Mouse (Mus musculus) neural tube, embryonic 15.5 days (tissue): ENCODE results near the gene Tgoln1. TPM values are rescaled to one million over a fixed set of nuclear protein-coding genes. Genes with fewer than 3 reads are reported as not detected.

Source experiments
- ATAC-seq: fragments of 200-750 bp; cut with Nextera tagmentation; 2 replicates; pipeline ENCODE4 v1.8.0; 2017; ENCODE audit warnings: mild to moderate bottlenecking, moderate TSS enrichment, moderate library complexity; ENCODE audit not compliant: low FRiP score
- H3K27ac ChIP-seq: fragments of 300-500 bp; sonication (generic); replicated peaks from 2 replicates; pipeline ENCODE4 v1.5.1; 2015; ENCODE audit warnings: mild to moderate bottlenecking, inconsistent platforms
- H3K27me3 ChIP-seq: fragments of 300-500 bp; sonication (generic); replicated peaks from 2 replicates; pipeline ENCODE4 v1.6.1; 2015; ENCODE audit warnings: inconsistent platforms
- H3K36me3 ChIP-seq: fragments of 300-500 bp; sonication (generic); 2 replicates; pipeline ENCODE4 v1.6.1; 2015; ENCODE audit warnings: inconsistent platforms
- H3K4me1 ChIP-seq: fragments of 300-500 bp; sonication (generic); 2 replicates; pipeline ENCODE4 v1.6.1; 2015; ENCODE audit warnings: inconsistent platforms
- H3K4me2 ChIP-seq: fragments of 300-500 bp; sonication (generic); 2 replicates; pipeline ENCODE4 v1.6.1; 2015; ENCODE audit warnings: inconsistent platforms, mild to moderate bottlenecking, moderate library complexity
- H3K4me3 ChIP-seq: fragments of 300-500 bp; sonication (generic); replicated peaks from 2 replicates; pipeline ENCODE4 v1.5.1; 2015; ENCODE audit warnings: mild to moderate bottlenecking, inconsistent platforms
- H3K9ac ChIP-seq: fragments of 300-500 bp; sonication (generic); replicated peaks from 2 replicates; pipeline ENCODE4 v1.6.1; 2015; ENCODE audit warnings: mild to moderate bottlenecking, inconsistent platforms
- H3K9me3 ChIP-seq: fragments of 300-500 bp; sonication (generic); replicated peaks from 2 replicates; pipeline ENCODE4 v1.6.1; 2016; ENCODE audit warnings: inconsistent platforms
- WGBS: fragments of 180-500 bp; shearing (Covaris S2); methylation state at CpG from one replicate; pipeline ENCODE4 v1.1.7; 2015; ENCODE audit warnings: mixed read lengths; 5-methylcytosine and 5-hydroxymethylcytosine counted together
- polyA plus RNA-seq: library from polyadenylated mRNA; unstranded; fragments of >200 nt; fragmentation: Nextera tagmentation; extraction: Ambion mirVana; gene quantifications from 2 replicates; pipeline ENCODE4 v1.2.1, GENCODE M21; 2015

The Tgoln1 gene
- polyA plus RNA-seq, 1 experiment from 2014 or later: 36.3 TPM

DNA sequence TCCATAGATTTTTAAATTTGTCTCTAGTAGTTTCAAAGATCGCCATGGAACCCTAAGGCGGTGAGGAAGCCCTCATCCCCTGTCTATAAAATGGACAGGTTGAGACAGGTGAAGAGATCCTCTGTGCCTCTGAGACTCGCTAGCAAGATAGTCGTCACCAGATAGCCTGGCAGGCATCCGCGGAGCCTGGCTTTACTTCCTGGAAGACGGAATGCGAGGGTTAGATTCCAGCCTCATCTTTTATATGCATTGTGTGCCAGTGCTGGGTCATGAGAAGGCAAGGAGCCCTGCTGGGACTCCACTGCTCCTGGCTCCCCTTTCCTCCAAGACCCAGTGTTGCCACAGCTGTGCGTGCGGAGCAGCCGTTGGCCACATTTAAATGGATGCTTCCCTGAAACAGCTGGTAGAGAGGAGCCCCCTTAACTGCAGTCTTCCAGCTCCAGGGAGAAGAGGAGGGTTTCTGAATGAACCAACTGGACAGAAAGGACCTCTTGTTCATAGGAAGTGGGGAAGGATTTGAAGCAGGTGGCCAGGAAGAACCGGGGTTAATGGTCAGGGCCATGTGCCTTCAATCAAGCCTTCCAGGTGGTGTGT is 31.3 kb upstream of the Tgoln1 start:
- H3K27me3 ChIP-seq: no peaks in the 10 kb centered on the region
- H3K9me3 ChIP-seq: no peaks in the 10 kb centered on the region
- H3K9ac ChIP-seq: no peak overlapping the region
- no peak overlapping the region for H3K4me3 ChIP-seq
- H3K4me1 ChIP-seq: peaks cover 13% of the 10 kb centered on the region; the same call in 1 of the 2 replicates
- no peaks in the 10 kb centered on the region for H3K36me3 ChIP-seq
- 62% methylated on average over 12 of the region's 12 CpGs for WGBS
- H3K27ac ChIP-seq: no peak overlapping the region
- no peak for ATAC-seq
- H3K4me2 ChIP-seq: no peak overlapping the region

DNA sequence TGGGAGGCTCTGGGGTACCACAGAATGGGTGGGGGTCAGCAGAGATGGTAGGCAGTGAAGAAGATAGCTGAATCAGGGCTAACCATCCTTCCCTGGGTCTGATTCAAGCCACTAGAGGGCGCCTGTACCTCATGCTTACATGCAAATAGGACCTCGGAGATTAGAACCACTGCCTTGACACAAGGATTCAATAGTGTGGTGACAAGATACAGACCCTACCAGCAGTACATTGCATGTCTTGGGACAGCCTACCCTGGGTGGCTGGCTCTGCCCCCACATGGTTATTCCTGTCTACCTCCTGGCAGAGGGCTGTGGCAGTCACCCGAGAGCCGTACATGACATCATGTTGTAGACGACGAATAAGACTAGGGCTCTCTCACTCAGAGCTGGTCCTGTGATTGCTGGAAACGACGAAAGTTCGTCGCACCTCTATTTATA is 30.6 kb upstream of the Tgoln1 start:
- Histone ChIP-seq H3K4me2 (no peak overlapping the region), H3K4me1 (peaks cover 13% of the 10 kb centered on the region; the same call in 1 of the 2 replicates), H3K9ac (no peak overlapping the region), H3K27ac (no peak overlapping the region), H3K9me3 (no peaks in the 10 kb centered on the region), H3K4me3 (no peak overlapping the region), H3K36me3 (no peaks in the 10 kb centered on the region), H3K27me3 (no peaks in the 10 kb centered on the region)
- ATAC-seq: peak; percentile 74
- WGBS: 59% methylated on average over 10 of the region's 10 CpGs

DNA sequence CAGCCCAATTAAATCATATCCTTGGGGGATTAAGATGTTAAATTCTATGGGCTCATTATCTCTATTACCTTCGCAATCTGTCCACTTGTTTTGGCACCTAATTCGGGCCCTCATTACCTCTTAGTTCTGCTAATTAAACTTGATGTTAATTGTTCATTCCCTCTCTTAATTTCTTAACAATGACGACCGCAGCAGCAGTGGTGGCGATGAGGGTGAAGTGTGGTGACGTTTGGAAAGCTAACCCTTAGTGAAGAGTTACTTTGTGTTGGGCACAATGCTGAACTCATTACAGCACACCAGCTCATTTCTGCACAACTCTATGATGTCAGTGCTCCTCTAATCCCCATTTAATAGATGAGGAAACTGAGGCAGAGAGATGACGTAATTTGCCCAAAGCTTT is 28.6 kb upstream of the Tgoln1 start:
- Histone ChIP-seq H3K36me3 (no peaks in the 10 kb centered on the region), H3K4me3 (no peak overlapping the region), H3K4me2 (no peak overlapping the region), H3K27ac (no peak overlapping the region), H3K9me3 (no peaks in the 10 kb centered on the region), H3K4me1 (peaks cover 8% of the 10 kb centered on the region; the same call in 1 of the 2 replicates), H3K9ac (no peak overlapping the region), H3K27me3 (no peaks in the 10 kb centered on the region)
- 0 out of 2 replicates have a peak, but pooled peaks have one; percentile 22 for ATAC-seq
- 59% methylated on average over 7 of the region's 7 CpGs for WGBS

DNA sequence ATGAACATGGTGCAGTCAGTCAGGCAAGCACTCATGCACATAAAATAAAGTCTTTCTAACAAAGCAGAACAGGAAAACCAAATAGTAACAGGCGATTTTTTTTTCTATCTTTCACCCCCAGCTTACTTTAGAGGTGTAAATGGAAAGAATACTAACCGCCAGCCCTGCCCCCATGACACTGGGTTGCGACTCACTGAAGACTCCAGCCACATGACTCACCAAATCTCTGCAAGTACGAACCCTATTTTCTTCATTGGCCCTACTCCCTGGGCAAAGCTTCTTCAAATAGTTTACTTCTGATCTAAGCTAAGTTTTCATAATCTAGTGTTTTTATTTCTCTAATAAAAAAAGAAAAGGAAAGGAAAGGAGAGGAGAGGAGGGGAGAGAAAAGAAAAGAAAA is 27.8 kb upstream of the Tgoln1 start:
- Histone ChIP-seq H3K9ac (no peak overlapping the region), H3K9me3 (no peaks in the 10 kb centered on the region), H3K4me3 (no peak overlapping the region), H3K27ac (no peak overlapping the region), H3K4me1 (peaks cover 6% of the 10 kb centered on the region; the same call in 1 of the 2 replicates), H3K4me2 (no peak overlapping the region), H3K36me3 (no peaks in the 10 kb centered on the region), H3K27me3 (no peaks in the 10 kb centered on the region)
- 84% methylated on average over 4 of the region's 4 CpGs for WGBS
- no peak for ATAC-seq

DNA sequence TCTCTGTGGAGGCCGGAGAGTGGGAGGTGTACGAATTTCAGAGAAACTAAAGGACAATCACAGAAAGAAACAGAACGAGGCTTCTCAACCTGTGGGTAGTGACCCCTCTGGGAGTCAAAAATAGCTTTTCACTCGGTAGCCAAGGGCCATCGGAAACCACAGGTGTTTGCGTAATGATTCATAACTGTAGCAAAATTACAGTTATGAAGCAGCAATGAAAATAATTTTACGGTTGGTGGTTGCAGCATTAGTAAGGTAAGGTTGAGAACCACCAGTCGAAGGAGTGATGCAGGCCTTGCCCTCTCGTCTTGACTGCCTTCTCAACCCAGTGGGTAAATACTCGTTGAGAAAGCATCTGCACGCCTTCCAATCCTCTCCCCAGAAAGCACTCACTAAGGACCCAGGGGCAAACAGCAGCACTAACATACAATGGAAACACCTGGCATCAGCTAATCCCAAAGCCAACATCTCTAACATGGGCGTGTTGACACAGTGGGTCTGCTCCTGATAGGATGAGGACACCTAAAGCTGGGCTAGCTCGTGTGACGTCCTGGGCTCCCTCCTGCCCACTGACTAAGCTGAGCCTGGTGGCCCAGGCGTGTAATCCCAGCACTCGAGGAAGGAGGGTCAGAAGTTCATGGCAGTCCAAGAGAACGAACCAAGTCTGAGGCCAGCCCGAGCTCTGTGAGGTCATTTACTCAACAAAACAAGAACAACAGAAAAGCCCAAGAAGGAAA is 24.6 kb upstream of the Tgoln1 start:
- Histone ChIP-seq H3K36me3 (no peaks in the 10 kb centered on the region), H3K4me2 (no peak overlapping the region), H3K4me3 (no peak overlapping the region), H3K4me1 (no peaks in the 10 kb centered on the region), H3K9me3 (no peaks in the 10 kb centered on the region), H3K9ac (no peak overlapping the region), H3K27ac (no peak overlapping the region), H3K27me3 (no peaks in the 10 kb centered on the region)
- 81% methylated on average over 18 of the region's 18 CpGs for WGBS
- ATAC-seq: no peak

DNA sequence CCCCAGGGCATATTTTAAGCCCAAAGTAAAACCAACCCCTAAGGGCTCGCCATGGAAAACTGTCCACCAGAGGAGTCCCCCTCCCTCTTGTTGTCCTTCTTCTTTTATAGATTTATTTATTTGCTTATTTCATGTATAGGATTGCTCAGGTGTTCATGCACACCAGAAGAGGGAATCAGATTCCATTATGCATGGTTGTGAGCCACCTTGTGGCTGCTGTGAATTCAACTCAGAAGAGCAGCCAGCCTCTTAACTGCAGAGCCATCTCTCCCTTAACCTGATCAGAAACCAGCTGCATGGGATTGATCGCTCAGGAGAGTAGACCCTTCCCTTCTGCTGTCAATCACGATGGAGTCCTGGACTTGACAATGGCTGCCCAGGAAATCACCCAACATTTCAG is 20.1 kb upstream of the Tgoln1 start:
- Histone ChIP-seq H3K4me1 (no peaks in the 10 kb centered on the region), H3K9me3 (no peaks in the 10 kb centered on the region), H3K4me2 (no peak overlapping the region), H3K36me3 (no peaks in the 10 kb centered on the region), H3K9ac (no peak overlapping the region), H3K27ac (no peak overlapping the region), H3K4me3 (no peak overlapping the region), H3K27me3 (no peaks in the 10 kb centered on the region)
- 84% methylated on average over 3 of the region's 3 CpGs for WGBS
- ATAC-seq: no peak

DNA sequence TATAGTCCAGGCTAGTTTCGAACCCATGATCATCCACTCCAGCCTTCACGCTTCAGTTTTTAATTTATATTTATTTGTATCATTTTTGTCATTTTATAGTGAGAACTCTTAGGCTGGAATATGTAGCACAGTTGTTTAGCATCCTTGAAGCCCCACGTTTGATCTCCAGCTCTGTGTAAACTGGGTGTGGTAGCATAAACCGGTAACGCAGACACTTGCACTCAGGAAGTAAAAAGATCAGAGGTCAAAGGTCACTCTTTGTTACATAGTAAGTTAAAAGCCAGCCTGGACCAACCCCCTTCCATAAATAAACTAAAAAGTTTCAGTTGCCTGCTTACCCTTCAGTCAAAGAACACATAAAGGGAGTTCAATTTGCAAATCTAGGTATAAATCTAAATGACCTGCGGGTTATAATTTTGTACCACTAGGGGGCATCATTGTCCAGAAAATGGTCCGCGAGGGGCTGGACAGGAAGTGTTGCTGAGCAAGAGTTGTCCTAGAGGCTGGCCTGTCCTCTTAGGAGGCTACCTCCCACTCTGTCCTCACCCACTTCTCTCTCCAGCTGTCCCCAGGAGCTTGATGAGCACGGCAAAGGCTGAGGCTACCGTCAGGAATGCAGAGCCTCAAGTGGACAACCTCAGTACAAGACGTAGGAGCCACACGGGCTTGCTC is 19.1 kb upstream of the Tgoln1 start:
- 46% methylated on average over 12 of the region's 12 CpGs for WGBS
- peak; percentile 70 for ATAC-seq

DNA sequence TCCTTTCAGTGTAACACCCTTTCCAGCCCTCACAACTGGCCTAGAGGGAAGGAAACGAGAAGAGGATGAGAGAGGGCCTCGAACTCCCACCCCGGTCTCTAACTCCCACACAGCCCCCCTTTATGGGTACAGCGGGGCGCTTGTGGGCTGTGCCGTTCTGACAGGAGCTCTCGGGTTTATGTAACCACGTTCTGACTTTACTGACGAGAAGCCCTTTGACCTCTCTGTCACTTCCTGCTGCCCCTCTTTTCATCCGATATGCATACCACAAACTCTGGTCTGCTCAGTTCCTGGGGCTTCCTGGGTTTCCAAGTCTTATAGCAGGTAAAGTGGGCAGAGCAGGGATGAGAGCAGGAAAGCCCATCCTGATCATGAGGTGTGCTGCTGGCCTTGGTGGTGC is 17.5 kb upstream of the Tgoln1 start:
- H3K36me3 ChIP-seq: no peaks in the 10 kb centered on the region
- H3K4me2 ChIP-seq: no peak overlapping the region
- H3K27ac ChIP-seq: no peak overlapping the region
- H3K4me3 ChIP-seq: no peak overlapping the region
- no peak for ATAC-seq
- 79% methylated on average over 10 of the region's 10 CpGs for WGBS
- no peak overlapping the region for H3K9ac ChIP-seq
- no peaks in the 10 kb centered on the region for H3K4me1 ChIP-seq
- no peaks in the 10 kb centered on the region for H3K9me3 ChIP-seq
- no peaks in the 10 kb centered on the region for H3K27me3 ChIP-seq

More for the DNA sequence above, 19.1 kb upstream of the Tgoln1 start:
- H3K27ac ChIP-seq: no peak overlapping the region
- H3K4me1 ChIP-seq: no peaks in the 10 kb centered on the region
- H3K9ac ChIP-seq: no peak overlapping the region
- no peaks in the 10 kb centered on the region for H3K36me3 ChIP-seq
- no peak overlapping the region for H3K4me2 ChIP-seq
- no peak overlapping the region for H3K4me3 ChIP-seq
- no peaks in the 10 kb centered on the region for H3K27me3 ChIP-seq
- H3K9me3 ChIP-seq: no peaks in the 10 kb centered on the region

DNA sequence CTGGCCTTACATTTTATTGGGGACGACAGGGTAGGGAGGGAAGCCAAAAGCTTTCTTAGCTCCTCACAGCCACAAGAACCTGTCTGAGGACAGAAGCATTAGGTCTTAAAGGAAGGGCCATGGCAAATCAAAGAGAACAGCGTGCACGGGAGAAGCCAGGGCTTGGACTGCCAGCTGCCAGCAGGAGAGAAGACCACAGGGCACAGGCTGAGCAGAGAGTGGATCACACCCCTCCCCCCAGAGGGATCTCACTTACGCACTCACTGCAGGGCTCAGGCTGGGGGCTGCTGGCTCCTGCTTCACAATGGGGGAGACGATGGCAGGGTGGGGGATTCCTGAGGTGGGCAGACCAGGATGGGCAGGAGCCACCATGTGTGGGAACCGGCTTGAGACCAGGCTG is 14.9 kb upstream of the Tgoln1 start:
- Histone ChIP-seq H3K27ac (no peak overlapping the region), H3K4me2 (no peak overlapping the region), H3K27me3 (no peaks in the 10 kb centered on the region), H3K9me3 (no peaks in the 10 kb centered on the region), H3K9ac (no peak overlapping the region), H3K4me1 (no peaks in the 10 kb centered on the region), H3K4me3 (no peak overlapping the region), H3K36me3 (no peaks in the 10 kb centered on the region)
- 72% methylated on average over 6 of the region's 6 CpGs for WGBS
- no peak for ATAC-seq

DNA sequence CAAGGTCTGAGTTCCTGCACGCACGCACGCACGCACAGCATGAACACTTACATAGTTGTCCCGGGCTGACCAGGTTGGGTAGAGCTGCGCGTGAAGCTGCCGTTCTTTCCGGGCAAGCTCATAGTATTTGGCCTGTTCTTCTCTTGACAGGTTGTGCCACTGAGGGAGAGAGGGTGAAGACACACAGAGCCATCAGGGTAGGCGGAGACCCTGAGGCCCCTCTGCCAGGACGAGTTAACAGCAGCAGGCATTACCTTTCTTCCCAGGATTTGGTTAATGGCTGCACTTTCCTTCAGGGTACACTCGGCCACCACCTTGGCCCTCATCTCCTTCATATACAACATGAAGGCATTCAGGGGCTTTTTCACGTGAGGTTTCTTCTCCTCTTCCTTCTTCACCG is 14.2 kb upstream of the Tgoln1 start:
- H3K27ac ChIP-seq: no peak overlapping the region
- H3K4me2 ChIP-seq: no peak overlapping the region
- H3K27me3 ChIP-seq: no peaks in the 10 kb centered on the region
- WGBS: 90% methylated on average over 14 of the region's 14 CpGs
- ATAC-seq: no peak
- 0 out of 2 replicates have a peak overlapping the region, but pooled peaks have one; percentile 17 for H3K9ac ChIP-seq
- H3K36me3 ChIP-seq: no peaks in the 10 kb centered on the region
- H3K4me1 ChIP-seq: no peaks in the 10 kb centered on the region
- H3K4me3 ChIP-seq: no peak overlapping the region
- no peaks in the 10 kb centered on the region for H3K9me3 ChIP-seq

DNA sequence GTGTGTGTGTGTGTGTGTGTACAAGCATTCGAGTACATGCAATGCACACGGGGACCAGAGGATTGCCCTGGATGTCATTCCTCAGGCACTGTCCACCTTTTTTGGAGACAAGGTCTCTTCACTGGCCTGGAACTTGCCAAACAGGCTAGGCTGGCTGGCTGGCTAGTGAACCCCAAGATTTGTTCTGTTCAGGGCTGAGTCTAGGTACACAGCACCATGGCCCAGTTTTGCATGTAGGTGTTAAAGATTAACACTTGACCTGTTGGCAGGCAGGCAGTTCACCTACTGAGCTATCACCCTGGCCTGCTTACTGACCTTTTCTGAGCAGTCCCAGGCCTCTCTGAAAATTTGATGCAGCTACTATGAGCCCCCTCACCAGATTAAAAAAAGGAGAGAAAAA is 13.6 kb upstream of the Tgoln1 start:
- Histone ChIP-seq H3K27ac (no peak overlapping the region), H3K4me1 (no peaks in the 10 kb centered on the region), H3K36me3 (no peaks in the 10 kb centered on the region), H3K9ac (no peak overlapping the region), H3K27me3 (no peaks in the 10 kb centered on the region), H3K4me2 (no peak overlapping the region), H3K9me3 (no peaks in the 10 kb centered on the region), H3K4me3 (no peak overlapping the region)
- no peak for ATAC-seq
- WGBS: 96% methylated on average over 2 of the region's 2 CpGs

DNA sequence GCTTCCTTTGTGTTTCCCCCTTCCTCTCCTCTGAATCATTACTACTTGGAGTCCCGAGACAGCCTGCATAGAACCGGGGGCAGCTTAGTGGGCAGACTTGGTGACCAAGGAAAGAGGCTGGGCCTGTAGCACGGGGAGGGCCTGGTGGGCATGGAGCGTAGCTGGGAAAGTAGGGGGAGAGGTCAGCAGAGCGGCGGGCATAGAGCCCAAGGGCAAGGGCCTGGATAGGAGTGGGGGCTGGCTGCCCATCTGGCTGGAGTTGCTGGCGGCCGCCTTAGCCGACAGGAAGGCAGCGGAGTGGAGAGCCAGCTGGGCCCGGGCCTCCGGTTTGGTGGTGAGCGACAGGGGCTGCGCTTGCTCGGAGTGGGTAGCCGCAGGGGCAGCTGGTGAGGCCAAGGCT is 10.5 kb upstream of the Tgoln1 start:
- H3K4me3 ChIP-seq: no peak overlapping the region
- H3K9ac ChIP-seq: no peak overlapping the region
- 86% methylated on average over 16 of the region's 16 CpGs for WGBS
- H3K36me3 ChIP-seq: no peaks in the 10 kb centered on the region
- no peaks in the 10 kb centered on the region for H3K4me1 ChIP-seq
- H3K27ac ChIP-seq: no peak overlapping the region
- ATAC-seq: no peak
- no peak overlapping the region for H3K4me2 ChIP-seq
- H3K27me3 ChIP-seq: no peaks in the 10 kb centered on the region
- H3K9me3 ChIP-seq: no peaks in the 10 kb centered on the region
